Mouse (Mus musculus) erythroblast, embryonic 14.5 days (primary cell): ENCODE measurements around the gene Ric8a.

ENCODE experiments used
- GATA1 ChIP-seq: IDR thresholded peaks from 2 replicates; pipeline ENCODE4 v1.6.1; 2012; ENCODE audit warnings: low read length, inconsistent platforms, mixed read lengths
- TAL1 ChIP-seq: IDR thresholded peaks from 3 replicates; pipeline ENCODE4 v1.6.1; 2012; ENCODE audit warnings: low read length, inconsistent platforms, mixed read lengths

DNA sequence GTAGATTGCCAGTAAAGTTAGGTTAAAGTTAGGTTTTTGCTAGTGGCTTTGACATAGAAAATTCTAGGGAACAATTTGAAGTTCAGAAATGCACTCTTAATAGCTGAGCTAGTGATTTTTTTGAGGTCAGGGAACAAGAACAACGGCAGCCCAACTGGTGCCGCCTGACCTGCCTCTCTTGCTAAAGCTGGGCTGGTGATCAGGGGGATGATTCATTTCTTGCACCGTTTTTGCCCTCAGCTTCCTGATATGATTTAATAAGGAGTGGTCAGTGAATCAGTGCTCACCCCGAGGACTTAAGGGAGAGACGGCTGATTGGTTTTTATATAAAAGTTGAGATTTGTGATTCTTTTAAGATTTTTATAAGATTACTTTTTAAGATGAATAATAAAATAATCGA is 25.3 kb upstream of the Ric8a start:
- TF ChIP-seq GATA1 (no peak), TAL1 (no peak)
